Mouse (Mus musculus): ENCODE results near the gene Satb2.

DNA sequence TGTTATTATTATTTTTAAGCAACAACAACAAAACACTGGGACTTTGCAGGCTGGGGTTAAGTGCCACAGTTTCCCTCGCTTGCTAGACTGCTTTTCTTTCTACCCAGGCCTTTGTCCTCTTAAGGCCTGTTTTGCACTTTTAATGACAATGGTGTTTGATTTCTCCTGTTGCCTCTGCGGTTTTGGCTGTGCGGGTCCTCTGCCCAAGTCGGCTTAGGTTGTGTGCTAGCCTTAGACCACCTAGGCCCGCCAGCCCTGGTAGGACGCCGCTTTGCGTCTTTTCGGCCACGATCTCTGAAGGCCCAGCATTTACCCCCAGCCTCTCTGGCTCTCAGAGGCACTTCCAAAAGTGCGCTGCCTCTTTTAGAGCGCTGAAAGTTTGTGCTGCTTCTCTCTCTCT, 2.9 kb downstream of the Satb2 start:
- TF ChIP-seq TAL1 (conservative IDR thresholded peaks at IDR 0.05; ENCODE audit: low read depth, low read length), result no peak
- no peak for TF ChIP-seq GATA1 (IDR thresholded peaks at IDR 0.05; ENCODE audit: borderline replicate concordance, low read length)

Data from G1E (cell line).